Mouse (Mus musculus) intestine, postnatal 0 days (tissue): ENCODE results near the gene Klf8. TPM values are rescaled to one million over a fixed set of nuclear protein-coding genes. Genes with fewer than 3 reads are reported as not detected.
A peak's percentile ranks its signal among the peaks of the same experiment; 100 is the strongest.
"Not testable (repeated sequence)": the region's sequence is repeated elsewhere in the genome, so short reads cannot be mapped to it uniquely, and the experiment has no call there.

Experiments used
- ATAC-seq: fragments of 200-750 bp; cut with Nextera tagmentation; 2 replicates; pipeline ENCODE4 v1.8.0; 2017; ENCODE audit warnings: mild to moderate bottlenecking, moderate TSS enrichment, moderate library complexity
- H3K27ac ChIP-seq: fragments of 300-500 bp; sonication (generic); 2 replicates; pipeline ENCODE4 v1.5.1; 2014; ENCODE audit warnings: mild to moderate bottlenecking, low read depth, low read length, moderate library complexity
- H3K27me3 ChIP-seq: fragments of 300-500 bp; sonication (generic); replicated peaks from 2 replicates; pipeline ENCODE4 v1.6.1; 2014; ENCODE audit warnings: low read length, mixed read lengths; ENCODE audit not compliant: control insufficient read depth, insufficient read depth
- H3K36me3 ChIP-seq: fragments of 300-500 bp; sonication (generic); 2 replicates; pipeline ENCODE4 v1.6.1; 2014; ENCODE audit warnings: mild to moderate bottlenecking, moderate library complexity; ENCODE audit not compliant: control insufficient read depth, insufficient read depth
- H3K4me1 ChIP-seq: fragments of 300-500 bp; sonication (generic); replicated peaks from 2 replicates; pipeline ENCODE4 v1.6.1; 2014; ENCODE audit warnings: antibody characterized with exemption, low read length, mixed read lengths; ENCODE audit not compliant: control insufficient read depth, insufficient read depth
- H3K4me2 ChIP-seq: fragments of 300-500 bp; sonication (generic); replicated peaks from 2 replicates; pipeline ENCODE4 v1.6.1; 2014; ENCODE audit warnings: low read depth, mild to moderate bottlenecking, moderate library complexity
- H3K4me3 ChIP-seq: fragments of 300-500 bp; sonication (generic); 2 replicates; pipeline ENCODE4 v1.5.1; 2014; ENCODE audit warnings: low read depth, low read length
- H3K9ac ChIP-seq: fragments of 300-500 bp; sonication (generic); 2 replicates; pipeline ENCODE4 v1.6.1; 2014; ENCODE audit warnings: mild to moderate bottlenecking, low read depth, low read length
- H3K9me3 ChIP-seq: fragments of 300-500 bp; sonication (generic); 2 replicates; pipeline ENCODE4 v1.6.1; 2016; ENCODE audit warnings: mixed run types; ENCODE audit not compliant: control insufficient read depth
- CTCF ChIP-seq: sonication (generic); IDR thresholded peaks from 2 replicates; pipeline ENCODE4 v1.5.1; 2016; ENCODE audit warnings: low read depth, mild to moderate bottlenecking, control low read depth, antibody characterized with exemption, moderate library complexity
- WGBS: fragments of 180-500 bp; shearing (Covaris S2); extraction: QIAGEN DNeasy Blood & Tissue Kit; methylation state at CpG from one replicate; pipeline ENCODE4 v1.1.7; 2014; 5-methylcytosine and 5-hydroxymethylcytosine counted together
- polyA plus RNA-seq: library from polyadenylated mRNA; unstranded; fragments of >200 nt; fragmentation: Nextera tagmentation; extraction: Ambion mirVana; gene quantifications from 2 replicates; pipeline ENCODE4 v1.2.1, GENCODE M21; 2015

The Klf8 gene
- 0.17 and 0.33 TPM in 2 replicates for polyA plus RNA-seq

- ATAC-seq: no peak
- TF ChIP-seq CTCF: no peak
- H3K4me2 ChIP-seq: peak within 1 kb of the TSS; percentile 67
- H3K36me3 ChIP-seq: no peaks in the 10 kb centered on the region
- H3K9me3 ChIP-seq: no peaks in the 10 kb centered on the region
- no peak within 1 kb of the TSS for H3K27ac ChIP-seq
- H3K4me3 ChIP-seq: peak within 1 kb of the TSS; percentile 45
- H3K4me1 ChIP-seq: no peaks in the 10 kb centered on the region
- WGBS: 25% methylated on average over 17 of the region's 17 CpGs
- H3K27me3 ChIP-seq: no peaks in the 10 kb centered on the region
- peak within 1 kb of the TSS; percentile 43 for H3K9ac ChIP-seq
Measured at GRCm38 (mm10) chrX:153237304-153237919, at the start of gene Klf8. TSS of gene Klf8 (plus strand) at chrX:153237466.

DNA sequence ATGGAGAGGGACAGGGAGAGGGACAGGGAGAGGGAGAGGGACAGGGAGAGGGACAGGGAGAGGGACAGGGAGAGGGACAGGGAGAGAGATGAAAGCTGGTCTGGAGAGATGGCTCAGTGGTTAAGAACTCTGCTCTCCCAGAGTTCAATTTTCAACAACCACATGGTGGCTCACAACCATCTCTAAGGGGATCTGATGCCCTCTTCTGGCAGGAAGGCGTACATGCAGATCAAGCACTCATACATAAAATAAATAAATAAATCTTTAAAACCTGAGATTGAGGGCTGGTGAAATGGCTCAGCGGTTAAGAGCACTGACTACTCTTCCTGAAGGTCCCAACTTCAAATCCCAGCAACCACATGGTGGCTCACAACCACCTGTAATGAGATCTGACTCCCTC, 38.1 kb upstream of the Klf8 start:
- not testable (repeated sequence) for H3K9ac ChIP-seq, H3K9me3 ChIP-seq, H3K36me3 ChIP-seq, H3K27me3 ChIP-seq, H3K27ac ChIP-seq, ATAC-seq, H3K4me3 ChIP-seq, H3K4me2 ChIP-seq, H3K4me1 ChIP-seq
- WGBS: 85% methylated on average over 2 of the region's 2 CpGs
- peak; percentile 51 for TF ChIP-seq CTCF

DNA sequence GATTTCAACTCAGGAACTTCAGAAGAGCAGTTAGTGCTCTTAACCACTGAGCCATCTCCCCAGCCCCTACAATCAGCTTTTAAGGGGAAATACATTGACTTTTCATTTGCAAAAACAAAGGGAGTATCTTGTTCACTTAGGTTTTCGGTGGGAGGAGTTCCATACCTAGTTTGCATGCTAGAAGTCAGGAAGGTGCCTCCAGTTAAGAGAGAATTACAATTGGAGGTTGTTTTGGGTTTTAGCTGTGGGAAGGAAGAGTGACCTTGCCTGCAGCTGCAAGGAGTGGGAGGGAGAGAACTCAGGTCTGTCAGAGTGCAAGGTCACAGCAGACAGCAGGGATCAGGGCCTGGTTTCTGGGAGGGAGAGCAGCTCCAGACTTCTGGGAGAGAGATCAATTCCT, 26.2 kb upstream of the Klf8 start:
- H3K9me3 ChIP-seq: no peaks in the 10 kb centered on the region
- H3K27me3 ChIP-seq: no peaks in the 10 kb centered on the region
- H3K27ac ChIP-seq: no peak overlapping the region
- no peaks in the 10 kb centered on the region for H3K4me1 ChIP-seq
- no peak overlapping the region for H3K9ac ChIP-seq
- ATAC-seq: no peak
- no peak for TF ChIP-seq CTCF
- no peak overlapping the region for H3K4me2 ChIP-seq
- no peaks in the 10 kb centered on the region for H3K36me3 ChIP-seq
- no peak overlapping the region for H3K4me3 ChIP-seq
- WGBS: 75% methylated on average over 1 of the region's 1 CpGs

GRCm38 (mm10) chrX:153231240-153231639, 6.0 kb upstream of the Klf8 start:
- Histone ChIP-seq H3K4me3 (no peak overlapping the region), H3K9me3 (no peaks in the 10 kb centered on the region), H3K27ac (no peak overlapping the region), H3K4me2 (no peak overlapping the region), H3K27me3 (no peaks in the 10 kb centered on the region), H3K4me1 (no peaks in the 10 kb centered on the region), H3K9ac (no peak overlapping the region), H3K36me3 (no peaks in the 10 kb centered on the region)
- ATAC-seq: no peak
- no peak for TF ChIP-seq CTCF
- WGBS: 53% methylated on average over 2 of the region's 2 CpGs

- no peak overlapping the region for H3K4me3 ChIP-seq
- no peak for TF ChIP-seq CTCF
- H3K36me3 ChIP-seq: no peaks in the 10 kb centered on the region
- no peaks in the 10 kb centered on the region for H3K9me3 ChIP-seq
- no peak overlapping the region for H3K4me2 ChIP-seq
- no peak for ATAC-seq
- H3K27me3 ChIP-seq: no peaks in the 10 kb centered on the region
- H3K27ac ChIP-seq: no peak overlapping the region
- H3K9ac ChIP-seq: no peak overlapping the region
- WGBS: 25% methylated on average over 10 of the region's 10 CpGs
- H3K4me1 ChIP-seq: no peaks in the 10 kb centered on the region
Measured at GRCm38 (mm10) chrX:153233255-153233654, 4.0 kb upstream of the Klf8 start.

- no peaks in the 10 kb centered on the region for H3K9me3 ChIP-seq
- no peak for ATAC-seq
- H3K4me3 ChIP-seq: peak overlapping the region; percentile 45
- H3K27ac ChIP-seq: no peak overlapping the region
- H3K9ac ChIP-seq: peak overlapping the region; percentile 43
- no peak for TF ChIP-seq CTCF
- H3K36me3 ChIP-seq: no peaks in the 10 kb centered on the region
- H3K4me2 ChIP-seq: peak overlapping the region; percentile 67
- H3K27me3 ChIP-seq: no peaks in the 10 kb centered on the region
- 19% methylated on average over 22 of the region's 23 CpGs for WGBS
- no peaks in the 10 kb centered on the region for H3K4me1 ChIP-seq
Measured at GRCm38 (mm10) chrX:153237920-153238504, 746 bp downstream of the Klf8 start.
